Mouse (Mus musculus) embryonic facial prominence, embryonic 11.5 days (tissue): ENCODE results near the gene Gadd45a. TPM values are rescaled to one million over a fixed set of nuclear protein-coding genes. Genes with fewer than 3 reads are reported as not detected.

Experiments
- ATAC-seq: fragments of 200-750 bp; cut with Nextera tagmentation; replicated peaks from 2 replicates; pipeline ENCODE4 v1.8.0; 2017; ENCODE audit warnings: low read depth; ENCODE audit not compliant: insufficient number of reproducible peaks, low FRiP score, low TSS enrichment
- DNase-seq: peaks from one replicate; pipeline ENCODE4 v3.0.0-alpha.2; 2015; ENCODE audit warnings: low spot score
- H3K27ac ChIP-seq: fragments of 300-500 bp; sonication (generic); replicated peaks from 2 replicates; pipeline ENCODE4 v1.5.1; 2014; ENCODE audit warnings: mild to moderate bottlenecking, low read depth, low read length, control low read depth
- H3K27me3 ChIP-seq: fragments of 300-500 bp; sonication (generic); 2 replicates; pipeline ENCODE4 v1.6.1; 2014; ENCODE audit warnings: mild to moderate bottlenecking, low read length, moderate library complexity, mixed read lengths; ENCODE audit not compliant: control insufficient read depth, insufficient read depth
- H3K36me3 ChIP-seq: fragments of 300-500 bp; sonication (generic); replicated peaks from 2 replicates; pipeline ENCODE4 v1.6.1; 2014; ENCODE audit warnings: low read depth, mild to moderate bottlenecking, low read length, moderate library complexity, mixed read lengths; ENCODE audit not compliant: control insufficient read depth, insufficient read depth
- H3K4me1 ChIP-seq: fragments of 300-500 bp; sonication (generic); 2 replicates; pipeline ENCODE4 v1.6.1; 2014; ENCODE audit warnings: low read length, mixed read lengths; ENCODE audit not compliant: control insufficient read depth, insufficient read depth
- H3K4me2 ChIP-seq: fragments of 300-500 bp; sonication (generic); 2 replicates; pipeline ENCODE4 v1.6.1; 2014; ENCODE audit warnings: low read depth, mild to moderate bottlenecking, control low read depth, low read length, moderate library complexity
- H3K4me3 ChIP-seq: fragments of 300-500 bp; sonication (generic); 2 replicates; pipeline ENCODE4 v1.5.1; 2014; ENCODE audit warnings: low read depth, low read length, control low read depth
- H3K9ac ChIP-seq: fragments of 300-500 bp; sonication (generic); replicated peaks from 2 replicates; pipeline ENCODE4 v1.6.1; 2014; ENCODE audit warnings: mild to moderate bottlenecking, control low read depth, low read length
- H3K9me3 ChIP-seq: fragments of 300-500 bp; sonication (generic); replicated peaks from 2 replicates; pipeline ENCODE4 v1.6.1; 2016; ENCODE audit warnings: mild to moderate bottlenecking, low read length, inconsistent platforms, mixed read lengths; ENCODE audit not compliant: control insufficient read depth
- WGBS: fragments of 180-500 bp; shearing (Covaris S2); extraction: QIAGEN DNeasy Blood & Tissue Kit; methylation state at CpG from one replicate; pipeline ENCODE4 v1.1.7; 2014; 5-methylcytosine and 5-hydroxymethylcytosine counted together
- polyA plus RNA-seq: library from polyadenylated mRNA; unstranded; fragments of >200 nt; fragmentation: Nextera tagmentation; extraction: Ambion mirVana; gene quantifications from 2 replicates; pipeline ENCODE4 v1.2.1, GENCODE M21; 2014

Gadd45a gene
- polyA plus RNA-seq = 17.7 and 19.9 TPM in 2 replicates

DNA sequence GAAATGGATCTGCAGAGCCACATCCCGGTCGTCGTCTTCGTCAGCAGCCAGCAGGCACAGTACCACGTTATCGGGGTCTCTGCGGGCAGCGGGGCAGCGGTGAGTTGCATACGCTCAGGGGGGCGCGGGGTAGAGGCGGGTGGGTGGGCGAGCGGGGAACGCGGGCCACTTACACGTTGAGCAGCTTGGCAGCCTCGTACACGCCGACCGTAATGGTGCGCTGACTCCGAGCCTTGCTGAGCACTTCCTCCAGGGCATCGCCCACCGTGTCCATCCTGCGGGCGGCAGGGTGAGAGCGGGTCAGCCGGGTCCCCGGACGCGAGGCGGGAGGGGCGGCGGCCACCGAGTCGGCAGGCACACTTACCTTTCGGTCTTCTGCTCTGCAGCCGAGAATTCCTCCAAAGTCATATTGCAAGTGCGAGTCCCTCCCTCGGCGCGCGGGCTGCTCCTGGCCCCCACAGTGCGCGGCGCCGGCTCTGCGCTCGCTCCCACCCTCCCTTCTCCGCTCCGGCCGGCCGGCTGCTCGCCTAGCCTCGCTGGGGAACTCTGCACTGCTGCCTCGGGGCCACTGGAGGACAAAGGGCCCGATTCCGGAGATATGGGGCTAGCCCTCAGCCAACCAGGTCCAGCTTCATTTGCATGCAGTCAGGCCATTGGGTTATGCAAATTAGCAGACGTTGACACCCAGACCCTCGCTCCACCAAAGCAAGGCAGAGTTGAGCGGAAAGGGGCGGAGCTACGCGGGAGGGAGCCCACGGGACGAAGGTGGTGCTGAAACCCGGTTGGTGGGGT lies at the start of gene Gadd45a:
Gene Gadd45a (minus strand): TSS at position 621 of the 792 bp plus-strand sequence.
- peak within 1 kb of the TSS; percentile 73 for H3K4me3 ChIP-seq
- no peaks in the 10 kb centered on the region for H3K27me3 ChIP-seq
- H3K27ac ChIP-seq = peak within 1 kb of the TSS; percentile 84
- H3K4me1 ChIP-seq = no peaks in the 10 kb centered on the region; the same call in 1 of the 2 replicates
- no peaks in the 10 kb centered on the region for H3K9me3 ChIP-seq
- DNase-seq = peak; percentile 97
- peak within 1 kb of the TSS; percentile 77 for H3K9ac ChIP-seq
- peak within 1 kb of the TSS; percentile 48 for H3K4me2 ChIP-seq
- ATAC-seq = peak; percentile 99
- under 1% methylated on average over 69 of the region's 69 CpGs for WGBS
- no peaks in the 10 kb centered on the region for H3K36me3 ChIP-seq

DNA sequence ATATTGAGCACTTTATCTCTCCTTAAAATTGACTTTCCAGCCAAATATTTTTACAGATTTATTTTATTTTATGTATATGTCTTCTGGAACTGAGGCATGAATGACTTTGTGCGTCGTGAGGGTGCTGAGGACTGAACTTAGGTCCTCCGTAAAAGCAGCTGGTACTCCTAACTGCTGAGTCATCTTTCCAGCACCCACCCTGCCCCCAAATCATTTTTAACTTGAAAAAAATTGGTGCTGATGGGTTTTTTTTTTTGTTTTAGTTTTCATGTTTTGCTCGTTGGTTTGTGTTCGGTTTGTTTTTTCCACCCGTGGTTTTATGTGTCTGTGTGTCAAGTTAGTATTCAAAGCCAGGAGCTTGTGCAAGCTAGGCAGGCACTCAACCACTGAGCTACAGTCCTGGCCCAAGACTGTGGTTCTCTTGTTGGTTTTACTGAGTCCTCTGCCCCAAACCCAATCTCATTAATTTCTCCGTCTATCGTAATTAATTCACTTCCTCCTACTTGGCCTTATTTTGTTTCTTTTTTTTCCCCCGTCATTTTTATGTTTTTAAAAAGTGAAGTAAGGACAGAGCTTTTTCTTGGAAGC lies 48.7 kb upstream of the Gadd45a start:
- Histone ChIP-seq H3K9me3 (no peaks in the 10 kb centered on the region), H3K27ac (no peak overlapping the region), H3K4me1 (no peaks in the 10 kb centered on the region), H3K27me3 (no peaks in the 10 kb centered on the region), H3K36me3 (no peaks in the 10 kb centered on the region), H3K4me2 (no peak overlapping the region), H3K9ac (no peak overlapping the region), H3K4me3 (no peak overlapping the region)
- DNase-seq = no peak
- ATAC-seq = no peak
- WGBS = 90% methylated on average over 9 of the region's 9 CpGs

GRCm38 (mm10) chr6:67084465-67084864 lies 47.2 kb upstream of the Gadd45a start:
- Histone ChIP-seq H3K9ac (no peak overlapping the region), H3K4me1 (no peaks in the 10 kb centered on the region), H3K4me2 (no peak overlapping the region), H3K9me3 (no peaks in the 10 kb centered on the region), H3K27ac (no peak overlapping the region), H3K27me3 (no peaks in the 10 kb centered on the region), H3K36me3 (no peaks in the 10 kb centered on the region), H3K4me3 (no peak overlapping the region)
- WGBS = 84% methylated on average over 2 of the region's 2 CpGs
- no peak for DNase-seq
- ATAC-seq = no peak

DNA sequence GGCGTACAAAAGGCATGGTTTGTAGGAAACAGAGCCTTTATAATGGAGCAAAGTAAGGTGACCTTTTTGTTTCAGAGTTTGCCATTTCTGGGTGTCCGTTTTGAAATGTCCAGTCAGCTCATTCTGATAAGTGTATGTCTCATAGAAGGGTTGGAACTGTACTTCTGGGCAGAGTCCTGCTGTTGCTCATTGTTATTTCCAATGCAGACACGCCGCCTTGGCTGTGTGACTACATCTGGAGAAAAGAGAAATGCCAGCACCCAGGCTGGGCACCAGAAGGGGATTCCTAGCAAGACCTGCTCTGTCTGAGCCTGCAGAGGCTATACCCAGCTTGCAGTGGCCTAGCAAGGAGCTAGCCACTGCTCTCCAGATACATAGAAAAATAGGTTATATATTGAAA lies 43.9 kb upstream of the Gadd45a start:
- no peaks in the 10 kb centered on the region; the same call in 1 of the 2 replicates for H3K4me1 ChIP-seq
- no peak overlapping the region for H3K9ac ChIP-seq
- 87% methylated on average over 4 of the region's 4 CpGs for WGBS
- no peak overlapping the region for H3K4me2 ChIP-seq
- no peak overlapping the region for H3K4me3 ChIP-seq
- no peaks in the 10 kb centered on the region for H3K36me3 ChIP-seq
- no peak for ATAC-seq
- no peaks in the 10 kb centered on the region for H3K27me3 ChIP-seq
- no peaks in the 10 kb centered on the region for H3K9me3 ChIP-seq
- H3K27ac ChIP-seq = no peak overlapping the region
- DNase-seq = no peak

- Histone ChIP-seq H3K9me3 (no peaks in the 10 kb centered on the region), H3K4me2 (no peak overlapping the region), H3K4me1 (no peaks in the 10 kb centered on the region; the same call in 1 of the 2 replicates), H3K27me3 (no peaks in the 10 kb centered on the region), H3K4me3 (no peak overlapping the region), H3K9ac (no peak overlapping the region), H3K36me3 (no peaks in the 10 kb centered on the region), H3K27ac (no peak overlapping the region)
- DNase-seq = no peak
- WGBS = 78% methylated on average over 3 of the region's 3 CpGs
- no peak for ATAC-seq
Observed at GRCm38 (mm10) chr6:67078076-67078475, 40.8 kb upstream of the Gadd45a start.

DNA sequence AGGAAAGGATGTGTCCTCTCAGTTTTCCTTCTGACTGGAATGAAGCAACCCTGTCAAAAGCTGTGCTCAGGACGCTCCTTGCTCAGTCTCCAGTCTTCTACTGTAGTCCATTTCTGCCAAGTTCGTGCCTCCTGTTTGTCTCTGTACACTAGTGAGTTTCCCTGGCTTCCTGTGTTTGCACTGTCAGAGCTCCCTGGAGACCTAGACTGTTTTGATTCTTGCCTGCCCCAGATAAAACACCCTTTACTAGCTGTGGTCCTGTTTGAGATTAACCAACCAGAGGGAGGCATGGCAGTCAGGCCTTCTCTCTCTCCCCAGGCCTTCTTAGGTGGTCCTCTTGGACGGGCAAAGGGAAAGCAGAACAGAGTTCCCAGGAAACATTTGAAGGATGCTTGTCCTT lies 40.2 kb upstream of the Gadd45a start:
- H3K4me3 ChIP-seq = no peak overlapping the region
- no peak overlapping the region for H3K27ac ChIP-seq
- H3K4me2 ChIP-seq = no peak overlapping the region
- no peak for ATAC-seq
- H3K36me3 ChIP-seq = no peaks in the 10 kb centered on the region
- no peak overlapping the region for H3K9ac ChIP-seq
- no peaks in the 10 kb centered on the region for H3K27me3 ChIP-seq
- 31% methylated on average over 3 of the region's 3 CpGs for WGBS
- H3K9me3 ChIP-seq = no peaks in the 10 kb centered on the region
- DNase-seq = peak; percentile 31
- no peaks in the 10 kb centered on the region; the same call in 1 of the 2 replicates for H3K4me1 ChIP-seq

GRCm38 (mm10) chr6:67076348-67076747 lies 39.1 kb upstream of the Gadd45a start:
- Histone ChIP-seq H3K9ac (no peak overlapping the region), H3K4me1 (no peaks in the 10 kb centered on the region; the same call in 1 of the 2 replicates), H3K27me3 (no peaks in the 10 kb centered on the region), H3K9me3 (no peaks in the 10 kb centered on the region), H3K4me3 (no peak overlapping the region), H3K27ac (no peak overlapping the region), H3K4me2 (no peak overlapping the region), H3K36me3 (no peaks in the 10 kb centered on the region)
- no peak for ATAC-seq
- 38% methylated on average over 1 of the region's 1 CpGs for WGBS
- DNase-seq = no peak

GRCm38 (mm10) chr6:67074868-67075267 lies 37.6 kb upstream of the Gadd45a start:
- ATAC-seq (no peak), DNase-seq (no peak)
- H3K4me3 ChIP-seq = no peak overlapping the region
- no peaks in the 10 kb centered on the region for H3K36me3 ChIP-seq
- no peaks in the 10 kb centered on the region for H3K9me3 ChIP-seq
- no peak overlapping the region for H3K27ac ChIP-seq
- H3K27me3 ChIP-seq = no peaks in the 10 kb centered on the region
- no peak overlapping the region for H3K4me2 ChIP-seq
- H3K9ac ChIP-seq = no peak overlapping the region
- H3K4me1 ChIP-seq = no peaks in the 10 kb centered on the region; the same call in 1 of the 2 replicates
